Comparison of ENCODE assay signal across 21 mouse cellular contexts in the genomic region with DNA sequence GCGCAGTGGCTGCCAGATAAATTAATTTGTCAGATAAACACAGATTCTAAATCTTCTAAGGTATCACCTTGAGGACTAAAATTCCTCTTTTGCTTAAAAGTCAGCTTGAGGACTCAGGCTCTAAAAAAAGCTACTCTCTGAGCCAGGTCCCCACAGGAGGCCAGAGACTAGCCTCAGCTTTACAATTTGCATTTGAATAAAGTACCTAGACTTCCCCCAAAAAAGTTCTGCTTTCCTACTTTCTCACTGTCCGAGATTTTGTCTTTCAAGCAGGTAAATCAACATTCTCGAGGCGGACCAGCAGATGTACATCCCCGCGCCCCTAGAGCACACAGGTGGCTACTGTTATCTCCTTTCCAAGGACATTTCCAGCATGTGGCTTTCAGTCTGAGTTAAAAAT. TPM values are rescaled to one million over a fixed set of nuclear protein-coding genes. Genes with fewer than 3 reads are reported as not detected.
"Had no signal": no experiment of that assay in that cellular context is flagged by ENCODE, and none has a peak within 500 bp of the region (broad histone marks: within the 10 kb centered on the region; RNA-seq: fewer than 3 reads in every experiment).

No protein-coding gene starts in this region.

RNA-seq across cellular contexts. Expression of gene Esp4, which starts 14.5 kb away (rescaled TPM):
- polyA plus RNA-seq: cortical plate, adult 2 months; embryonic facial prominence, embryonic 10.5 days; embryonic facial prominence, embryonic 11.5 days; embryonic facial prominence, embryonic 12.5 days; embryonic facial prominence, embryonic 13.5 days; embryonic facial prominence, embryonic 14.5 days; embryonic facial prominence, embryonic 15.5 days; erythroblast, embryonic 14.5 days; forebrain, embryonic 10.5 days; forebrain, embryonic 11.5 days; forebrain, embryonic 12.5 days; forebrain, embryonic 13.5 days; forebrain, embryonic 14.5 days; forebrain, embryonic 15.5 days; forebrain, embryonic 16.5 days; forebrain, postnatal 0 days; frontal cortex, adult 2 months; gonadal fat pad, adult 2 months; heart, adult 2 months; heart, embryonic 10.5 days; heart, embryonic 11.5 days had no signal

RNA-seq across cellular contexts. Expression of gene Esp6, which starts 22.6 kb away (rescaled TPM):
- polyA plus RNA-seq: cortical plate, adult 2 months; embryonic facial prominence, embryonic 10.5 days; embryonic facial prominence, embryonic 11.5 days; embryonic facial prominence, embryonic 12.5 days; embryonic facial prominence, embryonic 13.5 days; embryonic facial prominence, embryonic 14.5 days; embryonic facial prominence, embryonic 15.5 days; erythroblast, embryonic 14.5 days; forebrain, embryonic 10.5 days; forebrain, embryonic 11.5 days; forebrain, embryonic 12.5 days; forebrain, embryonic 13.5 days; forebrain, embryonic 14.5 days; forebrain, embryonic 15.5 days; forebrain, embryonic 16.5 days; forebrain, postnatal 0 days; frontal cortex, adult 2 months; gonadal fat pad, adult 2 months; heart, adult 2 months; heart, embryonic 10.5 days; heart, embryonic 11.5 days had no signal

RNA-seq across cellular contexts. Expression of gene Esp3, which starts 48.0 kb away (rescaled TPM):
- polyA plus RNA-seq: cortical plate, adult 2 months; embryonic facial prominence, embryonic 10.5 days; embryonic facial prominence, embryonic 11.5 days; embryonic facial prominence, embryonic 12.5 days; embryonic facial prominence, embryonic 13.5 days; embryonic facial prominence, embryonic 14.5 days; embryonic facial prominence, embryonic 15.5 days; erythroblast, embryonic 14.5 days; forebrain, embryonic 10.5 days; forebrain, embryonic 11.5 days; forebrain, embryonic 12.5 days; forebrain, embryonic 13.5 days; forebrain, embryonic 14.5 days; forebrain, embryonic 15.5 days; forebrain, embryonic 16.5 days; forebrain, postnatal 0 days; frontal cortex, adult 2 months; gonadal fat pad, adult 2 months; heart, adult 2 months; heart, embryonic 10.5 days; heart, embryonic 11.5 days had no signal
